Mouse (Mus musculus) WW6 (cell line): ENCODE results near the gene Armc3.

Source experiments
- DNase-seq: peaks from one replicate; pipeline ENCODE4 v3.0.0-alpha.2; 2013; ENCODE audit warnings: low read depth, low spot score

Armc3 gene

GRCm38 (mm10) chr2:19351615-19352253 lies 152.6 kb downstream of the Armc3 start:
- no peak for DNase-seq

GRCm38 (mm10) chr2:19353158-19353557 lies 154.1 kb downstream of the Armc3 start:
- DNase-seq = no peak
